In the genomic region with DNA sequence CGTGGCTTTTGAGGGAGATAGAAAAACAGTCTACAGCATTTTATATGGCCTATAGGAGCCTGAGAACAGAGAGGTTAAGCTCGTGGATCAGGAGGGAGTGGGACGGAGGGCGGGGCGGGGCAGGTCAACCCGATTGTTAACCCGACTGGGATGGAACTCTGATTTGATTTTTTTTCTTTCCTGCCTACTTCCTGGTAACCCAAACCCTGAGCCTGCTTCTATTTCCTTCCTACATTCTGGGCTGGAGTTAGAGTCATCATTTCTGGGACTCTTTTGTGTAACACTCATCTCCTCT, we compare ENCODE assay signal across 8 mouse cellular contexts. TPM values are rescaled to one million over a fixed set of nuclear protein-coding genes. Genes with fewer than 3 reads are reported as not detected.
DNase-seq lines count a peak whose midpoint lies in the region; ATAC-seq and TF ChIP-seq lines count a peak whose summit lies in the region.

No protein-coding gene starts in this region.

- H3K9me3 ChIP-seq in kidney, embryonic 16.5 days (ENCODE audit: low read length), result no peaks in the 10 kb centered on the region
- no peaks in the 10 kb centered on the region for H3K9me3 ChIP-seq in embryonic facial prominence, embryonic 12.5 days
- no peaks in the 10 kb centered on the region for H3K9me3 ChIP-seq in hindbrain, postnatal 0 days (ENCODE audit: low read length)
- H3K9me3 ChIP-seq in midbrain, embryonic 14.5 days (ENCODE audit: control insufficient read depth, low read length), result no peaks in the 10 kb centered on the region

- H3K36me3 ChIP-seq in kidney, embryonic 16.5 days (ENCODE audit: insufficient read depth, low read length), result no peaks in the 10 kb centered on the region
- no peaks in the 10 kb centered on the region for H3K36me3 ChIP-seq in embryonic facial prominence, embryonic 12.5 days
- H3K36me3 ChIP-seq in hindbrain, postnatal 0 days (ENCODE audit: insufficient read depth, low read length), result no peaks in the 10 kb centered on the region
- H3K36me3 ChIP-seq in midbrain, embryonic 14.5 days (ENCODE audit: control insufficient read depth, insufficient read depth, low read length), result no peaks in the 10 kb centered on the region

- H3K27me3 ChIP-seq in kidney, embryonic 16.5 days (ENCODE audit: insufficient read depth, low read length), result no peaks in the 10 kb centered on the region
- H3K27me3 ChIP-seq in embryonic facial prominence, embryonic 12.5 days, result peaks cover 3% of the 10 kb centered on the region; the same call in 1 of the 2 replicates
- no peaks in the 10 kb centered on the region for H3K27me3 ChIP-seq in hindbrain, postnatal 0 days (ENCODE audit: insufficient read depth, low read length)
- H3K27me3 ChIP-seq in midbrain, embryonic 14.5 days (ENCODE audit: control insufficient read depth, insufficient read depth, low read length), result peaks cover 4% of the 10 kb centered on the region; the same call in 1 of the 2 replicates

- ATAC-seq in kidney, embryonic 16.5 days (ENCODE audit: low FRiP score, low TSS enrichment), result peak; percentile 28; the same call in 1 of the 2 replicates
- ATAC-seq in embryonic facial prominence, embryonic 12.5 days (ENCODE audit: insufficient number of reproducible peaks, insufficient read depth, low FRiP score, low TSS enrichment), result no peak
- no peak for ATAC-seq in hindbrain, postnatal 0 days
- no peak for ATAC-seq in midbrain, embryonic 14.5 days (ENCODE audit: low FRiP score, low TSS enrichment)
- ATAC-seq in inflammation-experienced regulatory T-cells, adult 6 months, result no peak

- no peak for DNase-seq in kidney, adult 9 months
- no peak for DNase-seq in hindbrain, postnatal 0 days (ENCODE audit: low spot score)
- no peak for DNase-seq in midbrain, embryonic 14.5 days
- DNase-seq in yolk sac, embryonic 10.5 days (ENCODE audit: low spot score), result no peak
- DNase-seq in frontal cortex, adult 2 months (ENCODE audit: extremely low spot score in 1 of 2, low spot score in 1 of 2), result no peak

- TF ChIP-seq CTCF in hindbrain, postnatal 0 days (IDR thresholded peaks at IDR 0.05; ENCODE audit: low read depth), result no peak

- peak overlapping the region; percentile 73 for H3K4me2 ChIP-seq in kidney, embryonic 16.5 days (replicated peaks; ENCODE audit: low read depth, low read length)
- H3K4me2 ChIP-seq in embryonic facial prominence, embryonic 12.5 days (replicated peaks), result peak overlapping the region; percentile 78
- H3K4me2 ChIP-seq in hindbrain, postnatal 0 days (ENCODE audit: low read depth, low read length), result peak overlapping the region; percentile 54
- peak overlapping the region; percentile 58 for H3K4me2 ChIP-seq in midbrain, embryonic 14.5 days (ENCODE audit: low read length)

- no peak overlapping the region for H3K27ac ChIP-seq in kidney, embryonic 16.5 days (ENCODE audit: low read length)
- H3K27ac ChIP-seq in embryonic facial prominence, embryonic 12.5 days, result no peak overlapping the region
- peak overlapping the region; percentile 76 for H3K27ac ChIP-seq in hindbrain, postnatal 0 days
- H3K27ac ChIP-seq in midbrain, embryonic 14.5 days (replicated peaks; ENCODE audit: low read depth, low read length), result 0 out of 2 replicates have a peak overlapping the region, but pooled peaks have one; percentile 33

- H3K4me1 ChIP-seq in kidney, embryonic 16.5 days (ENCODE audit: insufficient read depth, low read length), result peaks cover 28% of the 10 kb centered on the region
- peaks cover 21% of the 10 kb centered on the region for H3K4me1 ChIP-seq in embryonic facial prominence, embryonic 12.5 days
- peaks cover 23% of the 10 kb centered on the region for H3K4me1 ChIP-seq in hindbrain, postnatal 0 days (ENCODE audit: insufficient read depth, low read length)
- peaks cover 21% of the 10 kb centered on the region for H3K4me1 ChIP-seq in midbrain, embryonic 14.5 days (ENCODE audit: control insufficient read depth, insufficient read depth, low read length)

- H3K4me3 ChIP-seq in kidney, embryonic 16.5 days (ENCODE audit: low read length), result peak overlapping the region; percentile 42
- peak overlapping the region; percentile 35 for H3K4me3 ChIP-seq in embryonic facial prominence, embryonic 12.5 days
- H3K4me3 ChIP-seq in hindbrain, postnatal 0 days (ENCODE audit: low read length), result peak overlapping the region; percentile 25
- H3K4me3 ChIP-seq in midbrain, embryonic 14.5 days (replicated peaks; ENCODE audit: low read depth, low read length), result peak overlapping the region; percentile 28

- H3K9ac ChIP-seq in kidney, embryonic 16.5 days (replicated peaks; ENCODE audit: low read length), result peak overlapping the region; percentile 52
- H3K9ac ChIP-seq in embryonic facial prominence, embryonic 12.5 days, result peak overlapping the region; percentile 34; the same call in 1 of the 2 replicates
- H3K9ac ChIP-seq in hindbrain, postnatal 0 days (replicated peaks; ENCODE audit: low read length), result peak overlapping the region; percentile 25; the same call in 1 of the 2 replicates
- H3K9ac ChIP-seq in midbrain, embryonic 14.5 days (replicated peaks; ENCODE audit: low read length), result peak overlapping the region; percentile 44; the same call in 1 of the 2 replicates

- WGBS in kidney, embryonic 16.5 days, result 3% methylated on average over 7 of the region's 7 CpGs
- 0% methylated on average over 7 of the region's 7 CpGs for WGBS in embryonic facial prominence, embryonic 12.5 days
- WGBS in hindbrain, postnatal 0 days, result 5% methylated on average over 7 of the region's 7 CpGs
- WGBS in midbrain, embryonic 14.5 days, result 2% methylated on average over 7 of the region's 7 CpGs

RNA-seq across cellular contexts. Expression of gene Calm2, which starts 27.7 kb away (rescaled TPM):
- 1,041 and 1,124 TPM in 2 replicates for polyA plus RNA-seq in kidney, embryonic 16.5 days (2015; fragmentation: Nextera tagmentation; extraction: Ambion mirVana)
- 823 and 840 TPM in 2 replicates for polyA plus RNA-seq in embryonic facial prominence, embryonic 12.5 days (2016; fragmentation: Nextera tagmentation; extraction: Ambion mirVana)
- 841 and 932 TPM in 2 replicates for total RNA-seq in hindbrain, postnatal 0 days (2014; rRNA removed)
- 3,128 and 3,189 TPM in 2 replicates for polyA plus RNA-seq in hindbrain, postnatal 0 days (2015; fragmentation: Nextera tagmentation; extraction: Ambion mirVana)
- polyA plus RNA-seq in midbrain, embryonic 14.5 days (2014; fragmentation: Nextera tagmentation; extraction: Ambion mirVana), result 1,972 and 2,214 TPM in 2 replicates
- polyA plus RNA-seq in frontal cortex, adult 2 months (2012; rRNA removed), result 2,836 and 2,917 TPM in 2 replicates
- 100 to 1,000 TPM; 610 to 787 (median 639) TPM for polyA plus RNA-seq in inflammation-experienced regulatory T-cells, adult 6 months (2017; shearing (Covaris generic))

RNA-seq across cellular contexts. Expression of gene Stpg4, which starts 46.9 kb away (rescaled TPM):
- polyA plus RNA-seq in kidney, embryonic 16.5 days (2015; fragmentation: Nextera tagmentation; extraction: Ambion mirVana), result 0.60 TPM in 1 of 2 replicates, not detected in the other
- not detected in 2 replicates for polyA plus RNA-seq in embryonic facial prominence, embryonic 12.5 days (2016; fragmentation: Nextera tagmentation; extraction: Ambion mirVana)
- 0.31 TPM in 1 of 2 replicates, not detected in the other for total RNA-seq in hindbrain, postnatal 0 days (2014; rRNA removed)
- not detected in 2 replicates for polyA plus RNA-seq in hindbrain, postnatal 0 days (2015; fragmentation: Nextera tagmentation; extraction: Ambion mirVana)
- polyA plus RNA-seq in midbrain, embryonic 14.5 days (2014; fragmentation: Nextera tagmentation; extraction: Ambion mirVana), result not detected in 2 replicates
- polyA plus RNA-seq in frontal cortex, adult 2 months (2012; rRNA removed), result not detected in 2 replicates
- under 1 TPM in 1 of 3 experiments, not detected in 2; 0.43 TPM for polyA plus RNA-seq in inflammation-experienced regulatory T-cells, adult 6 months (2017; shearing (Covaris generic))

Comparison
In these comparisons a context has a peak if more than half of its experiments do, and no peak if none do; other contexts are left out.
1. H3K27ac ChIP-seq: peak in hindbrain, postnatal 0 days (single experiment) and midbrain, embryonic 14.5 days (single experiment); none in kidney, embryonic 16.5 days (single experiment) and embryonic facial prominence, embryonic 12.5 days (single experiment).
2. Peak in every context shown above with its lines, with median percentiles within 50 percentile points of each other: H3K4me2 ChIP-seq, H3K4me3 ChIP-seq and H3K9ac ChIP-seq.